Mouse (Mus musculus): Measurements from ENCODE around the gene Batf3. TPM values are rescaled to one million over a fixed set of nuclear protein-coding genes. Genes with fewer than 3 reads are reported as not detected.

Gene Batf3
- polyA plus RNA-seq, 1 experiment from 2014 or later: 9.8 TPM

DNA sequence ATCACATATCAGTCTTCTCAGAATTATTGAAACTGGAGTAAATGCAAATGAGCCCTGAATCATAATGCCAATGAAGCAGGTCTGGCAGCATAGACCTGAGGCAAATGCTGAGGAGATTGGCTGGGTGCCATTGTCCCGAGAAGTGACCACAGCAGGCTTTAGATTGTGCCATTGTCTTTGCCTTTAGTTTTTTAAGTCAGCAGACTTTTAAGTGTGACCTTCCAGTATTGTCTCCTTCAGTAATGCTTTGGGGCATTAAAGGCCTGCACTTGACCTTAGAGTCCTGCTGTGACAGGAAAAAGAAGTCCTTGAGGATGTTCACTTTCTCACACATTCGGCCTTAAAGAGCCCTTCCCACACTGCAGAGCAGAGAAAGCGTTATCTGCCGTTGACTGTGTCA lies 27.4 kb upstream of the Batf3 start:
- 89% methylated on average over 4 of the region's 4 CpGs for WGBS
- Histone ChIP-seq H3K27ac (no peak overlapping the region), H3K36me3 (peaks cover 48% of the 10 kb centered on the region)

DNA sequence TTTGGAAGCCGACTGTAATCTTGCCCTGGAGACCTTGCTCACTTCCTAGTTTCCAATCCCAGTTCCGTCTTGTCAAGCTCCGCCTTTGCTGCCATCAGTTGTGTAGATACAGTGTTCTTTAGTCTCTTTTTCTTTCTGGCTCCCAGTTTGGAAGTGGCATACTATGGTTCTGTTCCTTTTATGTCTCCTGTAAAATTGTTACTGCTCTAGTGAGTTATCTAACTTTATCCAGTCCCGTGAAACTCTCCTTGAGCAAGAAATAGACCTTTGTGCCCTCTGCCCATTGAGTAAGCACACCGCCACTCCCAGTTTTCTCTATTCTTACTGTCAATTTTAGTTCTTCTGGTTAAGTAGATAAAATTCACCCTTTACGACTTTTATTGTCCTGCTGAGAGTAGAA lies 26.0 kb upstream of the Batf3 start:
- no peak overlapping the region for H3K4me3 ChIP-seq (replicated peaks)
- peaks cover 39% of the 10 kb centered on the region for H3K36me3 ChIP-seq
- H3K4me2 ChIP-seq: no peak overlapping the region
- 84% methylated on average over 6 of the region's 6 CpGs for WGBS
- no peak for ATAC-seq (ENCODE audit: insufficient read depth, low FRiP score, low read depth)
- H3K9me3 ChIP-seq: no peaks in the 10 kb centered on the region
- no peak overlapping the region for H3K27ac ChIP-seq
- H3K4me1 ChIP-seq: no peaks in the 10 kb centered on the region
- no peaks in the 10 kb centered on the region for H3K27me3 ChIP-seq (replicated peaks)
- H3K9ac ChIP-seq: no peak overlapping the region

More for the DNA sequence above, 27.4 kb upstream of the Batf3 start:
- Histone ChIP-seq H3K9ac (no peak overlapping the region), H3K9me3 (no peaks in the 10 kb centered on the region), H3K4me2 (no peak overlapping the region), H3K4me3 (replicated peaks) (no peak overlapping the region), H3K27me3 (replicated peaks) (no peaks in the 10 kb centered on the region), H3K4me1 (no peaks in the 10 kb centered on the region)
- ATAC-seq (ENCODE audit: insufficient read depth, low FRiP score, low read depth): no peak

DNA sequence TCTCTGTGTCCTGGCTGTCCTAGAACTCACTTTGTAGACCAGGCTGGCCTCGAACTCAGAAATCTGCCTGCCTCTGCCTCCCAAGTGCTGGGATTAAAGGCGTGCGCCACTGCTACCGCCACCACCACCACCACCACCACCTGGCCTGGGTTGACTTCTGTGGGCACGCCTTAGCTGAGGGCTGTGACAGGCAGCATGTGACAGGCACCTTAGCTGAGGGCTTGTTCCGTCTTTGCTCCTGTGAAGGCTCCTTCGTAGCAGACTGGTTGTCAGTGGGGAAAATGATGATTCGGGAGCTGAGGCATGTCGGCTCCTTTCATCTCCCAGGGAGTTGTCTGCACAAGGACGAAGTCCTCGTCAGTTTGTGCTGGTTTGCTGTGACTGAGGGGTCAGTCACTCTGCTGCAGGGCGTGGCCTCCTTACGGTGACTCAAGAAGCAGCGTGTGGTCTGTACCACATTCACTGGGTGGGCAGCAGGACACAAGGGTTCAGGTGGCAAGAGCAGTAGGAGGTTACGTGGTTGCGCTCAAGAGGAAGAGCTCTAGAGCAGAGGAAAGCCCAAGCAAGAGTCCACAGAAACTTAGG lies 25.2 kb upstream of the Batf3 start:
- Histone ChIP-seq H3K4me3 (replicated peaks) (no peak overlapping the region), H3K9me3 (no peaks in the 10 kb centered on the region), H3K36me3 (peaks cover 44% of the 10 kb centered on the region), H3K27me3 (replicated peaks) (no peaks in the 10 kb centered on the region), H3K4me2 (no peak overlapping the region), H3K27ac (peak overlapping the region; percentile 31; the same call in 1 of the 2 replicates), H3K9ac (no peak overlapping the region), H3K4me1 (no peaks in the 10 kb centered on the region)
- no peak for ATAC-seq (ENCODE audit: insufficient read depth, low FRiP score, low read depth)
- 90% methylated on average over 16 of the region's 16 CpGs for WGBS

DNA sequence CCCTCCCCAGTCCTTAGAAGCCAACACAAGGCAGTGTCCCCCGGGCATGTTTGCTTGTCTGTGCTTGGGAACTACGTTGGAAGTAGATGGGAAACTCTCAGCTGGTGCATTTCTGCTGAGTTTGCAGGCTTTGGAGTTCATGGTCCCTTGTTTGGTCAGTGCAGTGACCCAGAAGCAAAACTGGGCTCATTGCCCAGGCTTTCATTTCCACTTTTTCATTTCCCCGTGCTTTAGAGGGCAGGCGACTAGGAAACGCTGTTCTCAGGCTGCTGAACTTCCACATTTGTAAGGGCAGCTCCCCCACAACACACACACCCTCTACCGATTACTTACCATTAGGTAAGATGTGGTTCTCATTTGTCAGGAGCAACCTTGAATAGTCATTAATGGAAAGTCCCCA lies 24.6 kb upstream of the Batf3 start:
- ATAC-seq (ENCODE audit: insufficient read depth, low FRiP score, low read depth): no peak; the same call in 1 of the 2 replicates
- Histone ChIP-seq H3K36me3 (peaks cover 50% of the 10 kb centered on the region), H3K4me2 (no peak overlapping the region), H3K27ac (peak overlapping the region; percentile 31; the same call in 1 of the 2 replicates), H3K9ac (no peak overlapping the region), H3K4me3 (replicated peaks) (no peak overlapping the region), H3K9me3 (no peaks in the 10 kb centered on the region), H3K27me3 (replicated peaks) (no peaks in the 10 kb centered on the region), H3K4me1 (no peaks in the 10 kb centered on the region)
- WGBS: 67% methylated on average over 6 of the region's 6 CpGs

DNA sequence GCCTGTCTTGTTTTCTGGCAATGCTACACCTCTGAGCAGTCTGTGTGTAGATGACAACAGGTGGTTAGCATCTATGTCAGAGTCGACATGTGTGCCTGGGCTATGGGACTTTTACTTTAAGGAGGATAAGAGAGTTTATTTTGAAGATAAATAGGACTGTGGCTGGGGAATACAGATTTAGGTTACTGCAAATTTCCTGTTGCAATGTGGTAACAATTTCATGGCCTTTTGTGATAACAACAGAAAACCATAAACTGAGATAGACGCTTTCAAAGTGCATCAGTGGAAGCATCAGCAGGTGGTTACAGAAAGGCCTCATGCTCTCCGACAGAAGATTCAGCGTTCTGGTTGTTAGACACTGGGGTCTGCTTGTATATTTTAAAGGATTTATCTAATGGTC lies 24.2 kb upstream of the Batf3 start:
- no peaks in the 10 kb centered on the region for H3K27me3 ChIP-seq (replicated peaks)
- H3K4me2 ChIP-seq: no peak overlapping the region
- 72% methylated on average over 4 of the region's 4 CpGs for WGBS
- no peak for ATAC-seq (ENCODE audit: insufficient read depth, low FRiP score, low read depth)
- H3K4me1 ChIP-seq: no peaks in the 10 kb centered on the region
- H3K9me3 ChIP-seq: no peaks in the 10 kb centered on the region
- no peak overlapping the region for H3K9ac ChIP-seq
- no peak overlapping the region; the same call in 1 of the 2 replicates for H3K27ac ChIP-seq
- H3K4me3 ChIP-seq (replicated peaks): no peak overlapping the region
- H3K36me3 ChIP-seq: peaks cover 54% of the 10 kb centered on the region

DNA sequence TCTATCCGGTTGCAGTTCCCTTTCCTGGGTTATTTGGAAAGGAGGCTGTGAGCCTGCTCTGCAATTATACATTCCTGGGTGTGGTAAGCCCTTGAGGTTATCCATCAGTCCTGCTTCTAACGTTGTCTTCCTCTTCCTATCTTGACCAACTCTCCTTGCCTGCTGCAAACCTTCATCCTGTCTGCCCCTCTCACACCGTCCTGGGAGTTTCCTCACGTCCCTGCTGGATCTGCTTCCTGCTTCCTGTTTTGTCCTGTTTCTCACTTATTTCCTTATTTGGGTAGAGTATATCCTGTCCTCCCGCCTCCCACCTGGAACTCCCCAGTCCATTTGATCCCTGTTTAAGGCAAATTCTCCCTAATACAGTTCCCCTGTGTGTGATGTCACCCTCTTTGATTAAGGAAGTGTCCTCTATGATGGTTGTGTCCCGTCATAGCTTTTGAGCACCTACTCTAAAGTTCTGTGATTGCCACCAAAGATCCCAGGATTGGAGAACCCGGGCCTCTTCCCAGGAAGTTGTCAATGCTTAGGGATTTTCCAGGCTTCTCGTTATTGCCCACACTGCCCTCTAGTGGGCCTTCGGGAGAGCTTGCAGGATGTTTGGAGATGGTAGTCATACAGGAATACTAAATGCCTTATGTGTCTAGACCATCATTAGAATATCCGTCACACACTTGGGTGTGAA lies 22.3 kb upstream of the Batf3 start:
- Histone ChIP-seq H3K36me3 (peaks cover 57% of the 10 kb centered on the region), H3K27ac (0 out of 2 replicates have a peak overlapping the region, but pooled peaks have one; percentile 28), H3K4me3 (replicated peaks) (no peak overlapping the region), H3K9ac (no peak overlapping the region), H3K4me1 (no peaks in the 10 kb centered on the region), H3K4me2 (no peak overlapping the region), H3K27me3 (replicated peaks) (no peaks in the 10 kb centered on the region), H3K9me3 (no peaks in the 10 kb centered on the region)
- no peak for ATAC-seq (ENCODE audit: insufficient read depth, low FRiP score, low read depth)
- 49% methylated on average over 10 of the region's 10 CpGs for WGBS

DNA sequence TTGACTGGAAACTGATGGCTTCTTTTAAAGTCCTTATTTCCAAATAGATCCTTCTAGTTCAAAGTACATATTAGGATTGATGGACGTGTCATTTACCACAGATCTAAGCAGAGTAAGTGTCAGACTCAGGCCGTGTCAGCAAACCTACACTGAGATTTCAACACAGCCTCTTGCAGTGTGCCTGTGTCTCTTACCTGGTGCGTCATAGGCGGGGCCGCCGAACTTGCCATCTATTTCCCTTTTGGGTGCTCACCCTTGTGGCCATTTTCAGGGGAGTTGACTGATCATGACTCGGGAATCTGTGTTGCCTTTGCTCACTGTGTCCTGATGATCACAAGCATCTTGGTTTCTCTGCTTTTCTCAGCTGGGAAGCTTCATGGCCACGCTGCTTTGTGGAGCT lies 14.4 kb upstream of the Batf3 start:
- ATAC-seq (ENCODE audit: insufficient read depth, low FRiP score, low read depth): no peak
- 79% methylated on average over 8 of the region's 8 CpGs for WGBS
- no peaks in the 10 kb centered on the region for H3K9me3 ChIP-seq
- H3K27me3 ChIP-seq (replicated peaks): no peaks in the 10 kb centered on the region
- no peak overlapping the region for H3K27ac ChIP-seq
- peaks cover 33% of the 10 kb centered on the region for H3K36me3 ChIP-seq
- no peak overlapping the region for H3K4me2 ChIP-seq
- H3K9ac ChIP-seq: no peak overlapping the region
- no peak overlapping the region for H3K4me3 ChIP-seq (replicated peaks)
- H3K4me1 ChIP-seq: no peaks in the 10 kb centered on the region

DNA sequence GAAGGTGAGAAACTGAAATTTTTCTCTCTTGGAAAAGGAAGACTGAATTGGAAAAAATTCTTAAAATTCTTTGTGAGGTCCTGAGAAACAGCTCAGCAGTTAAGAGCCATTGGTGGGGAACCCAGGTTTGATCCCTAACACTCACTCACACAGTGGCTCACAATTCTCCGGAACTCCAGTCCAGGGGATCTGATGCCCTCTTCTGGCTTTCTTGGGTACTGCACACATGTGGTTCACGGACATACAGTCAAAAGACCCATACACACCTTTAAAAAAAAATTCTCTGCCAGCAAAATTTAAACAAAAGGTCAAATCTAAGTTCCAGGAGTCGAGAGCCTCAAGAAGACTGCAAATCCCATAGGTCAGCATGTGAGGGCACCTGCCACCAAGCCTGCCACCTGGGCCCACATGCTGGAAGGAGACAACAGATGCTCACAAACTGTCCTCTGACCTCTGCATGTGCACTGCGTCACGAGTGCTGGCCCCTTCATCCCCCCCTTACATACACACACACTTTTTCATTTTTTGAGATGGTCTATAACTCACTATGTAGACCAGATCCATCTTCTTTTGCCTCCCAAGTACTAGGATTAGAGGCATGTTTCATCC lies 12.6 kb upstream of the Batf3 start:
- H3K4me3 ChIP-seq (replicated peaks): no peak overlapping the region
- H3K36me3 ChIP-seq: peaks cover 25% of the 10 kb centered on the region
- no peaks in the 10 kb centered on the region for H3K27me3 ChIP-seq (replicated peaks)
- ATAC-seq (ENCODE audit: insufficient read depth, low FRiP score, low read depth): no peak
- H3K9ac ChIP-seq: no peak overlapping the region
- H3K27ac ChIP-seq: no peak overlapping the region
- 68% methylated on average over 5 of the region's 5 CpGs for WGBS
- H3K4me2 ChIP-seq: no peak overlapping the region
- H3K4me1 ChIP-seq: no peaks in the 10 kb centered on the region
- no peaks in the 10 kb centered on the region for H3K9me3 ChIP-seq

DNA sequence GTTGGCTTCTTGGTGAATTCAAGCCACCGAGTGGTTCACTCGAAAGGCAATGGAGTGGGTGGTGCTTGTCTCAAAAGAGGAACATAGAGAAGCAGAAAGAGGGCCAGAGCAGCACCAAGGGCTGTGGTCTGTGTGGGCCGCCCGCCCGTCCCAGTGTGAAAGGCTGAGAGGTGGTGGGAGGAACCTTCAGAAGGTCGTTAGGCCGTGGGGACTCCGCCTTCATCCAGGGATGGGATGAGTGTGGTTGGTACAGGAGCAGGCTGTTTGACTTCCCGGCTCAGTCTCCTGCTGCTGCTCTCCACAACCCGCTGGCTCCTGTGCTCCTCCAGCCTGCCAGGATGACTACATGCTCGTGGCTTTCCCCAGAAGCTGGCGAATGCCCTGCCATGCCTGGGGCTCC lies 12.1 kb upstream of the Batf3 start:
- Histone ChIP-seq H3K9ac (no peak overlapping the region), H3K9me3 (no peaks in the 10 kb centered on the region), H3K36me3 (peaks cover 21% of the 10 kb centered on the region), H3K4me3 (replicated peaks) (no peak overlapping the region), H3K27me3 (replicated peaks) (no peaks in the 10 kb centered on the region), H3K4me1 (no peaks in the 10 kb centered on the region), H3K27ac (no peak overlapping the region), H3K4me2 (no peak overlapping the region)
- WGBS: 79% methylated on average over 12 of the region's 12 CpGs
- no peak for ATAC-seq (ENCODE audit: insufficient read depth, low FRiP score, low read depth)

DNA sequence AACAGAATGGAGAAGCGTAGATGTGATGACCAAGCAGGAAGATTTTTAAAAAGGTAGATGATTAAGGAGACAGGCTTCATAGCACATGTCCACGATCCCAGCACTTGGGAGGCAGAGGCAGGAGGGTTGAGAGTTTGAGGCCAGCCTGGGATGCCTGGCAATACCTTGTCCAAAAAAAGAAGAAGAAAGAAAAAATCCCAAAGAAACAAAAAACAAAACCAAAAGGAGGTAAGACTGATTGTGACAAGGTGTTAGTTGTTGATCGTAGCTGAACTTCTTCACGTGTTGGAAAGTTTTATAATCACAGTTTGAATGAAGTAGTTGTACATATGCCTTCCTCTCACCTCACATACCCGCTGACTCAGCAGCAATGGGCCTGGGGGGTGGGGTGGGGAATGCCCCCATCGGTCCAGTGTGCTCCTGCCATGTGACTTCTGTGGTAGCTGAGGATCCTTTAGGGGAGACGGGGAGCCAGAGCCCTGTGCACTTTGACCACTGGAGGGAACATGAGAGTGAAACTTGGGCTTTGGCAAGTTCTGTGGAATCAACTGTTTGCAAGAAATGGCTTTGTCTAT lies 11.3 kb upstream of the Batf3 start:
- H3K27me3 ChIP-seq (replicated peaks): no peaks in the 10 kb centered on the region
- ATAC-seq (ENCODE audit: insufficient read depth, low FRiP score, low read depth): no peak
- no peak overlapping the region for H3K4me2 ChIP-seq
- H3K36me3 ChIP-seq: peaks cover 17% of the 10 kb centered on the region
- 82% methylated on average over 7 of the region's 7 CpGs for WGBS
- no peak overlapping the region for H3K4me3 ChIP-seq (replicated peaks)
- H3K27ac ChIP-seq: no peak overlapping the region
- H3K4me1 ChIP-seq: no peaks in the 10 kb centered on the region
- H3K9ac ChIP-seq: no peak overlapping the region
- H3K9me3 ChIP-seq: no peaks in the 10 kb centered on the region

DNA sequence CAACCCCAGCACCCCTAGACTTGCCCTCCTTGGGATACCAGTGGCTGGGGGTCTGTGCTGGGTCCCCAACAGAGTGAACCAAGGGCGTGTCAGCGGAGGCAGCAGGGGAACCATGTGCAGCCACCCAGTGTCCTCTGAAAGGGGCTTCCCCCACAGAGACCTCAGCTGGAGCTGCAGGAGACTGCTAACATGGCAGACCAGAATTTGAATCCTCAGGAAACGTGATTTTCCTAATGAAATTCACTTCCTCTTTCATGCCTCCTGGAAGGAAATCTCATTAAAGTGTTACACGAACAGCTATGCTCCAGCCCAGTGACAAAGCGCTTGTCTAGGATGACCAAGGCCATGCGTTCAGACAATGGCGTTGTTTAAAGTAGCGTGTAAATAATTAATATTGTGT lies 10.7 kb upstream of the Batf3 start:
- no peak overlapping the region for H3K27ac ChIP-seq
- no peaks in the 10 kb centered on the region for H3K4me1 ChIP-seq
- H3K36me3 ChIP-seq: peaks cover 12% of the 10 kb centered on the region
- no peaks in the 10 kb centered on the region for H3K9me3 ChIP-seq
- H3K9ac ChIP-seq: no peak overlapping the region
- H3K27me3 ChIP-seq (replicated peaks): no peaks in the 10 kb centered on the region
- WGBS: 79% methylated on average over 8 of the region's 8 CpGs
- 0 out of 2 replicates have a peak, but pooled peaks have one; percentile 24 for ATAC-seq (ENCODE audit: insufficient read depth, low FRiP score, low read depth)
- H3K4me3 ChIP-seq (replicated peaks): no peak overlapping the region
- H3K4me2 ChIP-seq: no peak overlapping the region

DNA sequence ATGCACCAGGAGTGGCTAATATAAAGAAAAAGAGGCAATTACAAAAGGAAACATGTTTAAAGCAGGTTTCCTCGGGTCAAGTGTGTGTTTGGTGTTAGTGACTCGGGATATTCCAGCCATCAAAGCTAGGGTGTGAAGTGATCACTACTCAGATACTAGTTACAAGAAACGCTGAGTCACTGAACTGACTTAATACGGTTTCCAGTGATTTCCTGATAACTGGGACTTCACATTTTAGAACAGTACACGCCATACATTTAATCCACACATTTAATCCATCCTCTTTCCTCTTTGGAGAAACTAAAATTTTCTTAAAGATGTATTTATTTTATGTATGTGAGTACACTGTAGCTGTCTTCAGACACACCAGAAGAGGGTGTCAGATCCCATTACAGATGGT lies 9.7 kb upstream of the Batf3 start:
- no peak for ATAC-seq (ENCODE audit: insufficient read depth, low FRiP score, low read depth)
- H3K9me3 ChIP-seq: no peaks in the 10 kb centered on the region
- H3K27ac ChIP-seq: no peak overlapping the region
- H3K4me3 ChIP-seq (replicated peaks): no peak overlapping the region
- no peak overlapping the region for H3K4me2 ChIP-seq
- 77% methylated on average over 5 of the region's 5 CpGs for WGBS
- no peaks in the 10 kb centered on the region for H3K4me1 ChIP-seq
- H3K27me3 ChIP-seq (replicated peaks): no peaks in the 10 kb centered on the region
- 0 out of 2 replicates have a peak, but pooled peaks cover 7% of the 10 kb centered on the region for H3K36me3 ChIP-seq
- H3K9ac ChIP-seq: no peak overlapping the region

Data from stomach, embryonic 15.5 days (tissue).